Mouse (Mus musculus): ENCODE data around the gene Ank3. TPM values are rescaled to one million over a fixed set of nuclear protein-coding genes. Genes with fewer than 3 reads are reported as not detected.
A peak's percentile ranks its signal among the peaks of the same experiment; 100 is the strongest.

Ank3 gene
- polyA plus RNA-seq, 1 experiment from 2014 or later: 68.1 TPM

DNA sequence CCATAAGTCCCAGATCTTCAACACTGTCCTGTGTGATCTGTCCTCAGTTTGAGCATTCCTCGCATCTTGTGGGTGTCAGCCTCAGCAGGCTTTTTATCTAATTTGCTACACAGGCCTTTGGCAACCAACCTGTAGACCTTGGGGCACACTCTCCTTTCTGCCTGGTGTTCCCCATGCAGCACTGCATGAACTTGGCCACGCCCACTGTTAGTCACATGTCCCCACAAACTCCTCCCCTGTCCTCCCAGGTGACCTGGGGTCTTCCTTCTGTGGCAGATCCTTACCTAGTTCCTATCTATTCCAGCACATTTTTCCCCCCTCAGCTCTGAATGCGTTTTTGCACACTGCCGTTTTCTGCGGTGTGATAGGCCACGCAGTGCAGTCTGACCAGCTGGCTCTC is 55.0 kb downstream of the Ank3 start:
- H3K9me3 ChIP-seq: no peaks in the 10 kb centered on the region
- no peaks in the 10 kb centered on the region for H3K4me1 ChIP-seq
- no peaks in the 10 kb centered on the region for H3K36me3 ChIP-seq (replicated peaks)
- H3K4me2 ChIP-seq: no peak overlapping the region
- no peak overlapping the region for H3K27ac ChIP-seq
- no peaks in the 10 kb centered on the region for H3K27me3 ChIP-seq
- WGBS: 84% methylated on average over 6 of the region's 6 CpGs
- no peak overlapping the region for H3K9ac ChIP-seq
- no peak for ATAC-seq (ENCODE audit: low FRiP score)
- H3K4me3 ChIP-seq (replicated peaks): no peak overlapping the region

- H3K4me2 ChIP-seq: no peak overlapping the region
- H3K9ac ChIP-seq: no peak overlapping the region
- no peaks in the 10 kb centered on the region for H3K9me3 ChIP-seq
- no peak for ATAC-seq (ENCODE audit: low FRiP score)
- H3K36me3 ChIP-seq (replicated peaks): no peaks in the 10 kb centered on the region
- no peak overlapping the region for H3K4me3 ChIP-seq (replicated peaks)
- 73% methylated on average over 7 of the region's 7 CpGs for whole genome bisulfite sequencing
- no peaks in the 10 kb centered on the region for H3K27me3 ChIP-seq
- no peaks in the 10 kb centered on the region for H3K4me1 ChIP-seq
- no peak overlapping the region for H3K27ac ChIP-seq
Observed at GRCm38 (mm10) chr10:69454480-69454879, 55.9 kb downstream of the Ank3 start.

GRCm38 (mm10) chr10:69464826-69465225 is 66.3 kb downstream of the Ank3 start:
- no peak for ATAC-seq (ENCODE audit: low FRiP score)
- 64% methylated on average over 4 of the region's 4 CpGs for WGBS
- no peaks in the 10 kb centered on the region for H3K27me3 ChIP-seq
- H3K4me3 ChIP-seq (replicated peaks): no peak overlapping the region
- peak overlapping the region; percentile 71; the same call in 1 of the 2 replicates for H3K27ac ChIP-seq
- H3K4me1 ChIP-seq: peaks cover 33% of the 10 kb centered on the region
- H3K9ac ChIP-seq: no peak overlapping the region; the same call in 1 of the 2 replicates
- no peaks in the 10 kb centered on the region for H3K36me3 ChIP-seq (replicated peaks)
- no peak overlapping the region for H3K4me2 ChIP-seq
- H3K9me3 ChIP-seq: no peaks in the 10 kb centered on the region

DNA sequence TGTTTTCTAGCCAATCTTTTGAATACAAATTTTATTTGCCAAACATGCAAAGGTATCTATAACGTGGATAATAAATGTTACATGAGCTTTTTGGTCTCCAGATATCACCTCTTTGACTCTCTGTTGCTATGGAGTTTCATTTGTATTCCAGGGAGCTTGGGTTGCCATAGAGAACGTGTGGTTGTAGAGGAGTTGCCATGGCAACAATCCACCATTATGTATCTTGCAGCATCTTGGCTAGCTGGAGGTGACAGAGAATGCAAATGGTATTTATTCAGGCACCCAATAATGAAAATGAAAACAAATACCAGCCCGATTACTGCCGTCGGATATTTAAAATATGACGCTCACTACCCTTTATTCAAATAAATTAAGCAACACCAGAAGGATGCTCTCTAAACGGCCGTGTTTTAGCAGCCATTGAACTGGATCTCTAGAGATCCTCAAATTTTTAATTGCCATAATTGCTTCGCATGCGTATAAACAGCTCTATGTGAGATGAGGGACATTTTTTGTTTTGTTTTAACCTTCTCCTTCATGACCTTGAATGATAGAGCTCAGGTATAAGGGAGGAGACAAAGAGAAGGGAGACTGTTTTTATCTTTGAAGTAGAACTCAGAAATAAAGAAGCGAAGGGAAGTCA is 67.1 kb downstream of the Ank3 start:
- no peaks in the 10 kb centered on the region for H3K9me3 ChIP-seq
- no peaks in the 10 kb centered on the region for H3K36me3 ChIP-seq (replicated peaks)
- WGBS: 28% methylated on average over 11 of the region's 11 CpGs
- no peak overlapping the region for H3K9ac ChIP-seq
- peak overlapping the region; percentile 24; the same call in 1 of the 2 replicates for H3K4me2 ChIP-seq
- H3K4me1 ChIP-seq: peaks cover 33% of the 10 kb centered on the region
- peak; percentile 94 for ATAC-seq (ENCODE audit: low FRiP score)
- H3K27ac ChIP-seq: peak overlapping the region; percentile 85
- H3K4me3 ChIP-seq (replicated peaks): no peak overlapping the region
- H3K27me3 ChIP-seq: no peaks in the 10 kb centered on the region

DNA sequence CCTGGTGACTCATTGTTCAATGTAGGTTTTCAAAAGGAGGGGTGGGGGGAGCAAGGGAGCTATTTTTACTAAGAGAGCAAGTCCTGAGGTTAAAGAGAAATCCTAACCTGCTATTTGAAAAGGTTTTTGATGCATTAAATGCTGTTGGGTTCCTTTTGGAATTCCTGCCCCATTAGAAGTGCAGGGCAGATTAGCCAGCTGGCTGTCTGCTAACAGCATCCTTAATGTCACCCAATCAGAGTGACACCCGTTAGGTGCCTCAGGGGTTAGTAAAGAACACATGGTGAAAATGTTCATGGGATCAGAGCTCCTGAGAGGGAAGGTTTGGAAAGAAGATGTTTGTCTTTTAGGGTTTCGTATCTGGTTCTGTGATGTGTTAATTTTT is 67.6 kb downstream of the Ank3 start:
- Histone ChIP-seq H3K4me2 (0 out of 2 replicates have a peak overlapping the region, but pooled peaks have one; percentile 24), H3K27ac (peak overlapping the region; percentile 85), H3K36me3 (replicated peaks) (no peaks in the 10 kb centered on the region), H3K4me1 (peaks cover 33% of the 10 kb centered on the region), H3K4me3 (replicated peaks) (no peak overlapping the region), H3K9ac (no peak overlapping the region), H3K9me3 (no peaks in the 10 kb centered on the region), H3K27me3 (no peaks in the 10 kb centered on the region)
- ATAC-seq (ENCODE audit: low FRiP score): peak; percentile 24
- WGBS: 48% methylated on average over 2 of the region's 2 CpGs

DNA sequence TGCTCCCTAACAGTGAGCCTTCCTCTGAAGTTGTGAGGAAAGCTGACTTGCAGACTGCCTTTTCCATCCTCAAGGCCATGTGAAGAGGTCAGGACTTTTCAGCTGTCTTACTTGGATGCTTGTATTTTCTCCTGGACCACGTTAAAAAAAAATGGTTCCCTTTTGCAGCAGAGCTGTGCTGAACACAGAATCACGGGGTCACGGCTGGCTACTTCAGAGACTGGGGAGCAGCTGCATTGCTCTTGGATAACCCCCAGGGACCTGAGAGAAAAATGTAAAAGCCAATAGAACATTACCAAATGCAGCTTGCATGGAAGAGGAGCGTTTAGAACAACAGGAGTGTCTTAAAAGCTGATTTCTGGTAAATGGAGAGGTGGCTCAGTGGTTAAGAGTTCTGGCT is 68.0 kb downstream of the Ank3 start:
- Histone ChIP-seq H3K4me3 (replicated peaks) (no peak overlapping the region), H3K27ac (peak overlapping the region; percentile 85), H3K9me3 (no peaks in the 10 kb centered on the region), H3K9ac (no peak overlapping the region), H3K4me1 (peaks cover 33% of the 10 kb centered on the region), H3K4me2 (no peak overlapping the region), H3K36me3 (replicated peaks) (no peaks in the 10 kb centered on the region), H3K27me3 (no peaks in the 10 kb centered on the region)
- WGBS: 59% methylated on average over 4 of the region's 4 CpGs
- ATAC-seq (ENCODE audit: low FRiP score): no peak

DNA sequence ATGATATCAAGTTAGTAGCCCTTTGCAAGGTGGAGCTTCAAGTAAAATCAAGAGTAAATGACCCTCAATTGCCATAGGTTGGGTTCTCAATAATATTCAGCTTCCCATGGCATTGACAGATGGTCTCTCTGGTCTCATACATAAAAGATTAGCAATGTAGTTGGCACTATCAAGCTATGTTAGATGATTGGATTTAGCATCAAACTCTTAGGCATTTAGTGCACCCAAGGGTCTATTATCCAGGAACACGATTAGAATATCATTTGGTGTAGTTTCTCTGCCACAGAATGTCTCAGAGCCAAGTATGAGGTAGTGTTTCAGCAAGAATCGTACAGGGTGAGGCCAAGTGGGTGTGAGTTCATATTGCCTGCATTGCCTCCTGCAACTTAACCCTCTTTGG is 68.6 kb downstream of the Ank3 start:
- H3K36me3 ChIP-seq (replicated peaks): no peaks in the 10 kb centered on the region
- H3K4me2 ChIP-seq: no peak overlapping the region
- no peak overlapping the region for H3K9ac ChIP-seq
- H3K4me3 ChIP-seq (replicated peaks): no peak overlapping the region
- 76% methylated on average over 2 of the region's 2 CpGs for WGBS
- no peaks in the 10 kb centered on the region for H3K9me3 ChIP-seq
- no peak for ATAC-seq (ENCODE audit: low FRiP score)
- H3K27me3 ChIP-seq: no peaks in the 10 kb centered on the region
- H3K27ac ChIP-seq: peak overlapping the region; percentile 85
- peaks cover 33% of the 10 kb centered on the region for H3K4me1 ChIP-seq

GRCm38 (mm10) chr10:69471841-69472240 is 73.3 kb downstream of the Ank3 start:
- WGBS: 41% methylated on average over 4 of the region's 4 CpGs
- Histone ChIP-seq H3K27ac (no peak overlapping the region), H3K27me3 (no peaks in the 10 kb centered on the region), H3K9me3 (no peaks in the 10 kb centered on the region), H3K4me3 (replicated peaks) (no peak overlapping the region), H3K36me3 (replicated peaks) (no peaks in the 10 kb centered on the region), H3K9ac (no peak overlapping the region), H3K4me2 (no peak overlapping the region), H3K4me1 (peaks cover 9% of the 10 kb centered on the region)
- ATAC-seq (ENCODE audit: low FRiP score): no peak

DNA sequence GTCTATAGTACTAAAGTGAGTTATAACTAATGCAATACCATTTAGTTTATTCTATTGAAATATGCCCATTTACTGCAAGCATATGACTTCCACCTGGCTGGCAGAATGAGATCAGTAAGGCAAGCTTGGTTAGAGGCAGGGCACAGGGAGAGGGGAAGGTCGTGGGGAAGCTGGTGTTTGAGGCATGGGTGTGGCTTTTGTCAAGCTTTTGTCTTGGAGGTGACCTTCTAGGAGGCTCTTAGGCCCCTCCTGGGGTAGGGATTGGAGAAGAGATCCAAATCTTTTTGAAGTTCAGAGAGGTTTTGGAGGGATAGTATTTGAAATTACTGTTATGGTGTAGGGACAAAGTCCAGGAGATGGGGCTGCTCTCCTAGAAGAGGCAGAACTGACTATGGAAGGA is 78.3 kb downstream of the Ank3 start:
- no peak overlapping the region for H3K27ac ChIP-seq
- H3K27me3 ChIP-seq: no peaks in the 10 kb centered on the region
- no peak overlapping the region for H3K4me2 ChIP-seq
- no peak overlapping the region for H3K9ac ChIP-seq
- WGBS: 14% methylated on average over 1 of the region's 1 CpGs
- H3K9me3 ChIP-seq: no peaks in the 10 kb centered on the region
- no peak overlapping the region for H3K4me3 ChIP-seq (replicated peaks)
- no peak for ATAC-seq (ENCODE audit: low FRiP score)
- no peaks in the 10 kb centered on the region for H3K36me3 ChIP-seq (replicated peaks)
- H3K4me1 ChIP-seq: no peaks in the 10 kb centered on the region

GRCm38 (mm10) chr10:69477656-69478055 is 79.1 kb downstream of the Ank3 start:
- 81% methylated on average over 2 of the region's 2 CpGs for WGBS
- H3K4me1 ChIP-seq: no peaks in the 10 kb centered on the region
- no peak overlapping the region for H3K4me2 ChIP-seq
- no peak overlapping the region for H3K9ac ChIP-seq
- no peak overlapping the region for H3K27ac ChIP-seq
- ATAC-seq (ENCODE audit: low FRiP score): no peak
- H3K9me3 ChIP-seq: no peaks in the 10 kb centered on the region
- no peak overlapping the region for H3K4me3 ChIP-seq (replicated peaks)
- no peaks in the 10 kb centered on the region for H3K36me3 ChIP-seq (replicated peaks)
- H3K27me3 ChIP-seq: no peaks in the 10 kb centered on the region

GRCm38 (mm10) chr10:69478831-69479230 is 80.3 kb downstream of the Ank3 start:
- 57% methylated on average over 3 of the region's 3 CpGs for WGBS
- H3K27ac ChIP-seq: no peak overlapping the region
- no peak for ATAC-seq (ENCODE audit: low FRiP score)
- H3K4me1 ChIP-seq: no peaks in the 10 kb centered on the region
- H3K36me3 ChIP-seq (replicated peaks): no peaks in the 10 kb centered on the region
- no peak overlapping the region for H3K4me3 ChIP-seq (replicated peaks)
- no peak overlapping the region for H3K9ac ChIP-seq
- no peaks in the 10 kb centered on the region for H3K27me3 ChIP-seq
- H3K4me2 ChIP-seq: no peak overlapping the region
- H3K9me3 ChIP-seq: no peaks in the 10 kb centered on the region

DNA sequence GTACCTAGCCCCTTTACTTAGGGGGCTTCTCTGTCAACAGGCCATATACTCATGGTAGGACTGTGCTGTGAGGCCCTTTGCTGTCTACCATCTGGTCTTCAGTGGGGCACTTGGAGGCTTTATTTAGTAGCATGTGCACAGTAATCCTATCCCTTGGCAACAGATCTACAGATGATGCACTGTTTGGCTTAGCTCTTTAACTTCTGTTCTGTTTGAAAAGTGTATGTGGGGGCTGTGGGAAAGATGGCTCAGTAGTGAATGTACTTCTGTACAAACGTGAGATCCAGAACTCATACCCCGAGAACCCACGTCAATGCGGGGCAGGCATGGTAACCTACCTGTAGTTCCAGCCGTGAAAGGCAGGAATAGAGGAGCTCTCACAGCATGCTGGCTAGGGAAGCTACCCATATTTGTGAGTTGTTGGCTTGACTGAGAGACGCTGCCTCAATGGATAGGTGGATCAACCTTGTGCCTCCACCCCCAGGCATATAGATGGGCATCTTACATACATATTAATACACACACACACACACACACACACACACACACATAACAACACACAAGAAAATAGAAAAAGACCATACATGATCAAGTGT is 86.7 kb downstream of the Ank3 start:
- Histone ChIP-seq H3K36me3 (replicated peaks) (no peaks in the 10 kb centered on the region), H3K4me3 (replicated peaks) (no peak overlapping the region), H3K4me2 (no peak overlapping the region), H3K4me1 (no peaks in the 10 kb centered on the region), H3K9me3 (no peaks in the 10 kb centered on the region), H3K27ac (no peak overlapping the region), H3K27me3 (no peaks in the 10 kb centered on the region), H3K9ac (no peak overlapping the region)
- WGBS: 94% methylated on average over 6 of the region's 6 CpGs
- no peak for ATAC-seq (ENCODE audit: low FRiP score)

GRCm38 (mm10) chr10:69490182-69490581 is 91.6 kb downstream of the Ank3 start:
- WGBS: 88% methylated on average over 5 of the region's 5 CpGs
- Histone ChIP-seq H3K4me3 (replicated peaks) (no peak overlapping the region), H3K9ac (no peak overlapping the region), H3K36me3 (replicated peaks) (no peaks in the 10 kb centered on the region), H3K4me1 (no peaks in the 10 kb centered on the region), H3K4me2 (no peak overlapping the region), H3K9me3 (no peaks in the 10 kb centered on the region), H3K27me3 (no peaks in the 10 kb centered on the region), H3K27ac (no peak overlapping the region)
- ATAC-seq (ENCODE audit: low FRiP score): no peak
